Mouse (Mus musculus): ENCODE data around the gene Mbnl2.

- TF ChIP-seq ZC3H11A (IDR thresholded peaks at IDR 0.05; ENCODE audit: borderline replicate concordance, low read depth, low read length) (no peak), ZNF384 (IDR thresholded peaks at IDR 0.05; ENCODE audit: low read depth, low read length) (no peak), MAFK (IDR thresholded peaks at IDR 0.05; ENCODE audit: insufficient read depth, low read depth, low read length) (no peak), HCFC1 (IDR thresholded peaks at IDR 0.05; ENCODE audit: borderline replicate concordance, insufficient read depth, low read length) (no peak), CHD2 (IDR thresholded peaks at IDR 0.05; ENCODE audit: low read depth, low read length) (no peak)
Measured at GRCm38 (mm10) chr14:120347410-120348315, 72.2 kb downstream of the Mbnl2 start.
